Comparison of ENCODE assay signal across 7 mouse cellular contexts in the genomic region with DNA sequence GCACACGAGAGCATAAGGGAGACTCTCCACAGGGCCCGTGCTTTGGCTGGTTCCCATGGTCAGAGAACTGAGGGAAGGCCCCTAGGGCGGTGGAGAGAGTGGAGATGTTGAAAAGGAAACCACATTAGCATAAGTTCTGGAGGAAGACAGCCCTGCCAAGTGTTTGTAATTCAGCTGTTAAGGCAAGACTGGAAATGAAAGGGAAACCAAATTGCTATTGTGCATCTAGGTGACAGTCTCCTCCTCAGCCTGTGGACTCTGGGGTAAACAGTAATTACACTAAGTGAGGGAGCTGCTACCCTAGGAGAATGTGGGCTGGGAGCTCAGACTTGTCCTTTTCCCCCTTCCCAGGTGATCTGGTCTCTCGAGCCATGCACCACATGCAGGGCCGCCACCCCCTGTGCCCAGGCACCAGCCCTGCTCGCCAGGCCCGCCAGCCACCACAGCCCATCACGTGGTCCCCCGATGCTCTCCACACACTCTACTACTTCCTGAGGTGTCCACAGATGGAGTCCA.
DNase-seq lines count a peak whose midpoint lies in the region; ATAC-seq lines count a peak whose summit lies in the region.

No protein-coding gene starts in this region.

- 75% methylated on average over 9 of the region's 9 CpGs for WGBS in neural tube, embryonic 13.5 days
- WGBS in embryonic facial prominence, embryonic 10.5 days: 79% methylated on average over 9 of the region's 9 CpGs
- WGBS in hindbrain, embryonic 16.5 days: 61% methylated on average over 9 of the region's 9 CpGs

- ATAC-seq in neural tube, embryonic 13.5 days (ENCODE audit: low read depth): peak; percentile 25; the same call in 1 of the 2 replicates
- peak; percentile 84 for ATAC-seq in hindbrain, embryonic 16.5 days

- H3K27me3 ChIP-seq in neural tube, embryonic 13.5 days: no peaks in the 10 kb centered on the region
- H3K27me3 ChIP-seq in embryonic facial prominence, embryonic 10.5 days (replicated peaks; ENCODE audit: low read depth, poor library complexity, severe bottlenecking): peaks cover 8% of the 10 kb centered on the region; the same call in 1 of the 2 replicates
- H3K27me3 ChIP-seq in hindbrain, embryonic 16.5 days (replicated peaks; ENCODE audit: control insufficient read depth, insufficient read depth, low read length): no peaks in the 10 kb centered on the region

- H3K9ac ChIP-seq in neural tube, embryonic 13.5 days: no peak overlapping the region
- no peak overlapping the region for H3K9ac ChIP-seq in hindbrain, embryonic 16.5 days (ENCODE audit: low read depth, low read length)

- no peaks in the 10 kb centered on the region for H3K9me3 ChIP-seq in neural tube, embryonic 13.5 days
- no peaks in the 10 kb centered on the region for H3K9me3 ChIP-seq in embryonic facial prominence, embryonic 10.5 days
- no peaks in the 10 kb centered on the region for H3K9me3 ChIP-seq in hindbrain, embryonic 16.5 days (ENCODE audit: control insufficient read depth, low read length)

- no peaks in the 10 kb centered on the region for H3K36me3 ChIP-seq in neural tube, embryonic 13.5 days
- no peaks in the 10 kb centered on the region for H3K36me3 ChIP-seq in embryonic facial prominence, embryonic 10.5 days (replicated peaks)
- no peaks in the 10 kb centered on the region for H3K36me3 ChIP-seq in hindbrain, embryonic 16.5 days (ENCODE audit: control insufficient read depth, insufficient read depth, low read length)

- no peak for DNase-seq in neural tube, embryonic 10.5 days (ENCODE audit: extremely low spot score, low spot score)
- no peak for DNase-seq in embryonic facial prominence, embryonic 10.5 days (ENCODE audit: low spot score)
- peak; percentile 69 for DNase-seq in thymus, postnatal 25 days
- no peak for DNase-seq in retina, postnatal 1 day
- no peak for DNase-seq in gastrocnemius, postnatal 25 days

- no peak overlapping the region for H3K4me2 ChIP-seq in neural tube, embryonic 13.5 days
- H3K4me2 ChIP-seq in hindbrain, embryonic 16.5 days (ENCODE audit: low read length): no peak overlapping the region

- H3K27ac ChIP-seq in neural tube, embryonic 13.5 days (replicated peaks): peak overlapping the region; percentile 42; the same call in 1 of the 2 replicates
- H3K27ac ChIP-seq in embryonic facial prominence, embryonic 10.5 days (replicated peaks): peak overlapping the region; percentile 44; the same call in 1 of the 2 replicates
- H3K27ac ChIP-seq in hindbrain, embryonic 16.5 days (ENCODE audit: low read depth, low read length): no peak overlapping the region

- no peak overlapping the region for H3K4me3 ChIP-seq in neural tube, embryonic 13.5 days
- no peak overlapping the region for H3K4me3 ChIP-seq in embryonic facial prominence, embryonic 10.5 days
- H3K4me3 ChIP-seq in hindbrain, embryonic 16.5 days (ENCODE audit: low read length): no peak overlapping the region

- peaks cover 24% of the 10 kb centered on the region for H3K4me1 ChIP-seq in neural tube, embryonic 13.5 days (replicated peaks)
- peaks cover 58% of the 10 kb centered on the region for H3K4me1 ChIP-seq in embryonic facial prominence, embryonic 10.5 days
- H3K4me1 ChIP-seq in hindbrain, embryonic 16.5 days (ENCODE audit: control insufficient read depth, insufficient read depth, low read depth, low read length): peaks cover 7% of the 10 kb centered on the region; the same call in 1 of the 2 replicates
